Mouse (Mus musculus) liver, postnatal 0 days (tissue): ENCODE measurements around the gene Gata5.

Experiments
- CTCF ChIP-seq: sonication (generic); IDR thresholded peaks from 2 replicates; pipeline ENCODE4 v1.5.1; 2016; ENCODE audit warnings: antibody characterized with exemption, low read depth
- EP300 ChIP-seq: IDR thresholded peaks from 2 replicates; pipeline ENCODE4 v1.6.1; 2016; ENCODE audit warnings: antibody characterized with exemption, low read depth, mild to moderate bottlenecking

- TF ChIP-seq CTCF (no peak), EP300 (no peak)
These were observed 32.9 kb upstream of the Gata5 start for GRCm38 (mm10) chr2:180367350-180367749.
